Mouse (Mus musculus) forebrain, embryonic 15.5 days (tissue): Measurements from ENCODE around the gene Cspg5. TPM values are rescaled to one million over a fixed set of nuclear protein-coding genes. Genes with fewer than 3 reads are reported as not detected.

Source experiments
- ATAC-seq: fragments of 200-750 bp; cut with Nextera tagmentation; replicated peaks from 2 replicates; pipeline ENCODE4 v1.8.0; 2017; ENCODE audit warnings: mild to moderate bottlenecking, moderate TSS enrichment, moderate library complexity
- H3K27ac ChIP-seq: fragments of 300-500 bp; sonication (generic); replicated peaks from 2 replicates; pipeline ENCODE4 v1.5.1; 2015; ENCODE audit warnings: mild to moderate bottlenecking, inconsistent platforms
- H3K27me3 ChIP-seq: fragments of 300-500 bp; sonication (generic); 2 replicates; pipeline ENCODE4 v1.6.1; 2015; ENCODE audit warnings: inconsistent platforms
- H3K36me3 ChIP-seq: fragments of 300-500 bp; sonication (generic); 2 replicates; pipeline ENCODE4 v1.6.1; 2015; ENCODE audit warnings: mild to moderate bottlenecking, inconsistent platforms
- H3K4me1 ChIP-seq: fragments of 300-500 bp; sonication (generic); 2 replicates; pipeline ENCODE4 v1.6.1; 2015; ENCODE audit warnings: inconsistent platforms
- H3K4me2 ChIP-seq: fragments of 300-500 bp; sonication (generic); replicated peaks from 2 replicates; pipeline ENCODE4 v1.6.1; 2015; ENCODE audit warnings: mild to moderate bottlenecking, inconsistent platforms
- H3K4me3 ChIP-seq: fragments of 300-500 bp; sonication (generic); 2 replicates; pipeline ENCODE4 v1.5.1; 2015; ENCODE audit warnings: mild to moderate bottlenecking, inconsistent platforms
- H3K9ac ChIP-seq: fragments of 300-500 bp; sonication (generic); replicated peaks from 2 replicates; pipeline ENCODE4 v1.6.1; 2015; ENCODE audit warnings: mild to moderate bottlenecking, inconsistent platforms
- H3K9me3 ChIP-seq: fragments of 300-500 bp; sonication (generic); 2 replicates; pipeline ENCODE4 v1.6.1; 2016; ENCODE audit warnings: inconsistent platforms
- WGBS: fragments of 180-500 bp; shearing (Covaris S2); methylation state at CpG from one replicate; pipeline ENCODE4 v1.1.7; 2015; ENCODE audit warnings: mixed read lengths; 5-methylcytosine and 5-hydroxymethylcytosine counted together
- polyA plus RNA-seq: library from polyadenylated mRNA; unstranded; fragments of >200 nt; fragmentation: Nextera tagmentation; extraction: Ambion mirVana; gene quantifications from 2 replicates; pipeline ENCODE4 v1.2.1, GENCODE M21; 2015

Cspg5 gene
- polyA plus RNA-seq, 1 experiment from 2014 or later = 90.8 TPM

DNA sequence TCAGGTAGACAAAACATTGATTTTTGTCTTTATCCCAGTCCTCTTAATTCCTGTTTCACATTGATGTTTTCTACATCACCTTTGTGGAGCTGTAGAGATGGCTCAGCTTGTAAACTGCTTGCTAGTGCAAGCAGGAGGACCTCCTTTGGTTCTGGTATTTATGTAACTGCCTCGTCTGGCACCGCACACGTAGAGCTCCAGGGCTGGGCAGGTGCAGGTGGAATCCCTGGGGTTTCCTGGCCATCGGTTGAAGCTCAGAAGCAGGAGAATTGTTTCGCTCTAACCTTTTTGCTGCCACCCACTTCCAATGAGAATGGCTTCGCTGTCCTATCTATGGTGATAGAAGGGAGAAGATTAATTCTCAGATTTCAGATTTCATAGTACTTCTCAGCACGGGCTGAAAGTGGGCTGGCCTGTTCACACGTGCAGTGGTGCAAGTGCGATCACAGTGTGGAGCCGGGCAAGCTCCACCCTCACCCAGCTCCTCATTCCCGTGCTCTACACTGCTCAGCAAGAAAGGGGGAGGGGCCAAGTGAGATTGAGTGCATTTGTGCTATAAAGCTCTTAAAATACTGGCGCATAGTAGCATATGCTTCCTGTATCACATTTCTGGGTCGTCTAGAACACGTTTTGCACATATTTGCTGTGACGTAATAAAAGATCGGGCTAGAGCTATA, 13.1 kb upstream of the Cspg5 start:
- Histone ChIP-seq H3K9me3 (no peaks in the 10 kb centered on the region), H3K4me2 (no peak overlapping the region), H3K36me3 (peaks cover 71% of the 10 kb centered on the region), H3K27ac (no peak overlapping the region), H3K9ac (no peak overlapping the region), H3K27me3 (no peaks in the 10 kb centered on the region), H3K4me3 (no peak overlapping the region), H3K4me1 (no peaks in the 10 kb centered on the region)
- 87% methylated on average over 16 of the region's 16 CpGs for WGBS
- ATAC-seq = no peak

DNA sequence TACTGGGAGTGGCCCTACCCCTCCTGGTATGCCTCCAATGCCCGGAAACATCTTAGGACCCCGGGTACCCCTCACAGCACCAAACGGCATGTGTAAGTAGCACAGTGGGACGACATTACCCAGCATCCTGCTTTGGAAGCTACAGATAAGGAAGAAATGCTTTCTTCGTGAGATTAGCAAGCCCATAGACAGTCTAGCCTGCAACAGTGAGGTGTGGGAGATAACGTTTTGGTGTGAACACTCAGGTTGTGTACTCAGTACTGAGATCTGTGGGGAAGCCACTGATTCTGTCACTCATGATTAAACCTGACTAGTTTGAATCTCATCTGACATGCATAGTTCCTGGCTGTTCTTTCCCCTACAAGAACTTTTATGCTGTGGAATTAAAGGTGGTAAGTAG, 8.6 kb upstream of the Cspg5 start:
- H3K27ac ChIP-seq = no peak overlapping the region
- 96% methylated on average over 6 of the region's 6 CpGs for WGBS
- no peaks in the 10 kb centered on the region for H3K9me3 ChIP-seq
- ATAC-seq = no peak
- no peak overlapping the region for H3K9ac ChIP-seq
- H3K4me1 ChIP-seq = no peaks in the 10 kb centered on the region
- H3K36me3 ChIP-seq = peaks cover 82% of the 10 kb centered on the region
- H3K4me3 ChIP-seq = no peak overlapping the region
- H3K4me2 ChIP-seq = no peak overlapping the region
- no peaks in the 10 kb centered on the region for H3K27me3 ChIP-seq

DNA sequence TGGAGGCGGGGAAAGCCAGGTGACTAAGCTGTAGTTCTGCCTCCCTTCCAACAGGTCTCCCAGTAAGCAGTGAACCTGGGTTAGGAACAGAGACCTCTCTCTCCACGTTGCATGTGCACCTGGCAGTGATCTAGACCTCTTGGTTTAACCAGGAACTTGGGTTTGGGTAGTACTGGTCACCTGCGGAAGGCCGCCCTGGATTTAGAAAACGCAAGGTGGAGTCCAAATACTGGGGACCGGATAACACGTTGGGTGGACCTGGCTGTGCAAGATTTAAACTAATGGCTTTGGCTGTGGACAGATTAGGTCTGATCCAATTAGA, 945 bp downstream of the Cspg5 start:
- WGBS = 21% methylated on average over 7 of the region's 7 CpGs

DNA sequence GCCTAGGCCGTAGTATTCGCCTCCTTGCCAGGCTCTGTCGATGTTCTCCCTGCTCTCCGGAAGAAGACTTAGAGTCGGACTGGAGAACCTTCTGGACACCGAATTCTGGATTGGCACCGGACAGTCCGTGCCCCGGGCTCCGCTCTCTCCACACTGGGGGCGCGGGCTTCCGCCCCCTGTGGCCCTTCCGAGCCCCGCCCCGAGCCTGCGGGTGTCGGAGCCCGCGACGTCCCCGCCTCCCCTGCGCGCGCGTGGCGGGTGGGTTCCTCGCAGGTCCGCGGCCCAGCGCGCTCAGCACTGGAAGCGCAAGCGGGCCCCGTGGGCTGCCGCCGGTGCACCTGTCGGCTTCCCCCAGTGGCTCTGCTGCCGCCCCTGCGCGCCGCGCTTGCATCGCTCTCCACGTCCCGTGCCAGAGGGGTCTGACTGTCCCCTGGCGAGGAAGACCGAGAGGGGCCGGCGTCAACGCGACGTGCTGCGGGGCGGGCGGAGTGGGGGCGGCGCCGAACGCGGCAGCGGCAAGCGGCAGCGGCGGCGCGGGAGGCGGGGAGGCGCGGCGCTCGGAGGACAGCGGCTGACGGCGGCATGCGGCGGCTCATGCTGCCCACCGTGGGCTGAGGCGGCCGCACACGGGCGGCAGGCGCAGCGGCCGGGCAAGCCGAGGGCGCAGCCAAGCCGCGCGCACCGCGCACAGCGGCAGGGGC, 1.5 kb downstream of the Cspg5 start:
- Histone ChIP-seq H3K9me3 (no peaks in the 10 kb centered on the region), H3K27me3 (no peaks in the 10 kb centered on the region), H3K27ac (peak overlapping the region; percentile 88), H3K4me3 (peak overlapping the region; percentile 62), H3K9ac (peak overlapping the region; percentile 65), H3K36me3 (peaks cover 10% of the 10 kb centered on the region; the same call in 1 of the 2 replicates), H3K4me1 (peaks cover 38% of the 10 kb centered on the region), H3K4me2 (peak overlapping the region; percentile 95)
- ATAC-seq = peak; percentile 64
- WGBS = 1% methylated on average over 77 of the region's 93 CpGs

More for the DNA sequence above, 945 bp downstream of the Cspg5 start:
- Histone ChIP-seq H3K4me2 (peak overlapping the region; percentile 95), H3K36me3 (peaks cover 13% of the 10 kb centered on the region; the same call in 1 of the 2 replicates), H3K9ac (peak overlapping the region; percentile 65), H3K4me3 (peak overlapping the region; percentile 62), H3K4me1 (peaks cover 33% of the 10 kb centered on the region), H3K27ac (peak overlapping the region; percentile 88), H3K9me3 (no peaks in the 10 kb centered on the region), H3K27me3 (no peaks in the 10 kb centered on the region)
- no peak; the same call in 1 of the 2 replicates for ATAC-seq

DNA sequence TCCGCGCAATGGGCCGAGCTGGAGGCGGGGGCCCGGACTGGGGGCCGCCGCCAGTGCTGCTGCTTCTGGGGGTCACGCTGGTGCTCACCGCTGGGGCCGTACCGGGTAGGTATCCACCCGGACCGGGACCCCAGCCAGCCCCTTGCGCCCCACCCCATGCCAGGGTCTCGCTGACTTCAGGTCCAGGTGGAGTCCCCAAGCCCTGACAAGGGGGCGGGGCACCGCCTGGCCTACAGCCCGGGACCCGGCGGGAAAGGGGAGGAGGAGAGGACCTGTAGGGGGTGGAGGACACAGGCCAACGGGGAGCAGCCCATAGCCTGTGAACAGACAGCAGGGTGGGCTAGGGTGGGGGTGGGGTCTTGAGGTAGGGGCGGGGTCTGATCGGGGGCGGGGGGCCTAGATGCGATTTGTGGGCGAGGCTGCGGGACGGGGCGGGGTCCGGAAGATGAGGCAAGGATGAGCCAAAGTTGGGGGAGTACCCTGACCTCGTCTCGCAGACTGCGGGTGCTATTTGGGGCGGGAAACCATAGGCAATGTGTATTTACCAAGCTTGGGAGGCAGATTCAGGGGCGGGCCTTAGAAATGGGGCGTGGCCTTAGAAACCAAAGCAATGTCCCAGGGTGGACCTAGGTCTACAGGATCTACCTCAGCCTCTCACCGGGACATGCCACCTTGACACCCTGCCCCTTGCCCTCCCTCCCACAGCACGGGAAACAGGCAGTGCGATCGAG, 2.2 kb downstream of the Cspg5 start:
- peak overlapping the region; percentile 95 for H3K4me2 ChIP-seq
- H3K27me3 ChIP-seq = no peaks in the 10 kb centered on the region
- H3K36me3 ChIP-seq = peaks cover 8% of the 10 kb centered on the region; the same call in 1 of the 2 replicates
- H3K9me3 ChIP-seq = no peaks in the 10 kb centered on the region
- H3K4me3 ChIP-seq = peak overlapping the region; percentile 62
- ATAC-seq = peak; percentile 66
- H3K27ac ChIP-seq = peak overlapping the region; percentile 88
- WGBS = 2% methylated on average over 40 of the region's 40 CpGs
- peak overlapping the region; percentile 65 for H3K9ac ChIP-seq
- peaks cover 45% of the 10 kb centered on the region for H3K4me1 ChIP-seq

DNA sequence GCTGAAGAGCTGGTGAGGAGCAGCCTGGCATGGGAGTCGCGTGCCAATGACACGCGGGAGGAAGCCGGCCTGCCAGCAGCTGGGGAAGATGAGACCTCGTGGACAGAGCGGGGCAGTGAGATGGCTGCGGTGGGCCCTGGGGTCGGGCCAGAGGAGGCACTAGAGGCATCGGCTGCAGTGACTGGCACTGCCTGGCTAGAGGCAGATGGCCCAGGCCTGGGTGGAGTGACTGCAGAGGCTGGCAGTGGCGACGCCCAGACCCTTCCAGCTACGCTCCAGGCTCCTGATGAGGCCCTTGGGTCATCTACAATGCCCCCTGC, 2.7 kb downstream of the Cspg5 start:
- Histone ChIP-seq H3K4me3 (peak overlapping the region; percentile 62), H3K4me2 (peak overlapping the region; percentile 95), H3K9ac (peak overlapping the region; percentile 65; the same call in 1 of the 2 replicates), H3K36me3 (peaks cover 4% of the 10 kb centered on the region; the same call in 1 of the 2 replicates), H3K27ac (peak overlapping the region; percentile 88), H3K4me1 (peaks cover 50% of the 10 kb centered on the region), H3K27me3 (no peaks in the 10 kb centered on the region), H3K9me3 (no peaks in the 10 kb centered on the region)
- WGBS = 37% methylated on average over 13 of the region's 13 CpGs
- no peak; the same call in 1 of the 2 replicates for ATAC-seq

DNA sequence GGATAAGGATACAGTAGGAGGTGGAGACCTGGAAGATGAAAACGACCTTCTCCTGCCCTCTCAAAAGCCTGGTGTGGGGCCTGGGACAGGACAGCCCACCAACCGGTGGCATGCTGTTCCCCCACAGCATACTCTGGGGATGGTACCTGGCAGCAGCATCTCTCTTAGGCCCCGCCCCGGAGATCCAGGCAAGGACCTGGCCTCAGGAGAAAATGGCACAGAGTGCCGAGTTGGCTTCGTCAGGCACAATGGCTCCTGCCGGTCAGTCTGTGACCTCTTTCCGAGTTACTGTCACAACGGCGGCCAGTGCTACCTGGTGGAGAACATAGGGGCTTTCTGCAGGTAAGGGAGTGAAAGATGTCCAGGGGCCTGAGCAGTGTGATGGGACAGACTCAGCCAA, 3.5 kb downstream of the Cspg5 start:
- H3K9ac ChIP-seq = no peak overlapping the region
- no peak overlapping the region for H3K27ac ChIP-seq
- WGBS = 86% methylated on average over 10 of the region's 10 CpGs
- no peak overlapping the region for H3K4me3 ChIP-seq
- no peaks in the 10 kb centered on the region for H3K27me3 ChIP-seq
- 0 out of 2 replicates have a peak, but pooled peaks cover 5% of the 10 kb centered on the region for H3K36me3 ChIP-seq
- peaks cover 52% of the 10 kb centered on the region for H3K4me1 ChIP-seq
- no peaks in the 10 kb centered on the region for H3K9me3 ChIP-seq
- no peak for ATAC-seq
- H3K4me2 ChIP-seq = peak overlapping the region; percentile 95; the same call in 1 of the 2 replicates

DNA sequence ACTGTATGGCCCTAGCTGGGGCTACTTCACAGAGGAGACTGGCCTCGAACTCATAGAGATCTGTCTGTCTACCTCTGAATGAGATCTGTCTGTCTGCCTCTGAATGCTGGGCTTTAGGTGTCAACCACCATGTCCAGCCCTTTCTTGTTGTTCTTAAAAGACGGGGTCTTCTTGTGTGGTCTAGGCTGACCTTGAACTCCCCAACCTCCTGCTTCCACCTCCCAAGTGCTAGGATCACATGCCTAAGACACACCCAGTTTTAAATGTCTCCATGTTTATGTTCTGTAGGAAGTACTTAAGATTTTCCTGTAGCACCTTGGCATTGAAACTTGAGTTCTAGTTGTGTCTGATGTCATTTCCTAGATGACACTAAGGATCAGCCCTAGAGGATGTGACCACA, 5.3 kb downstream of the Cspg5 start:
- Histone ChIP-seq H3K4me2 (no peak overlapping the region), H3K9ac (no peak overlapping the region), H3K9me3 (no peaks in the 10 kb centered on the region), H3K27ac (peak overlapping the region; percentile 89), H3K36me3 (0 out of 2 replicates have a peak, but pooled peaks cover 2% of the 10 kb centered on the region), H3K4me1 (peaks cover 52% of the 10 kb centered on the region), H3K27me3 (no peaks in the 10 kb centered on the region), H3K4me3 (no peak overlapping the region)
- WGBS = 76% methylated on average over 2 of the region's 2 CpGs
- ATAC-seq = no peak

DNA sequence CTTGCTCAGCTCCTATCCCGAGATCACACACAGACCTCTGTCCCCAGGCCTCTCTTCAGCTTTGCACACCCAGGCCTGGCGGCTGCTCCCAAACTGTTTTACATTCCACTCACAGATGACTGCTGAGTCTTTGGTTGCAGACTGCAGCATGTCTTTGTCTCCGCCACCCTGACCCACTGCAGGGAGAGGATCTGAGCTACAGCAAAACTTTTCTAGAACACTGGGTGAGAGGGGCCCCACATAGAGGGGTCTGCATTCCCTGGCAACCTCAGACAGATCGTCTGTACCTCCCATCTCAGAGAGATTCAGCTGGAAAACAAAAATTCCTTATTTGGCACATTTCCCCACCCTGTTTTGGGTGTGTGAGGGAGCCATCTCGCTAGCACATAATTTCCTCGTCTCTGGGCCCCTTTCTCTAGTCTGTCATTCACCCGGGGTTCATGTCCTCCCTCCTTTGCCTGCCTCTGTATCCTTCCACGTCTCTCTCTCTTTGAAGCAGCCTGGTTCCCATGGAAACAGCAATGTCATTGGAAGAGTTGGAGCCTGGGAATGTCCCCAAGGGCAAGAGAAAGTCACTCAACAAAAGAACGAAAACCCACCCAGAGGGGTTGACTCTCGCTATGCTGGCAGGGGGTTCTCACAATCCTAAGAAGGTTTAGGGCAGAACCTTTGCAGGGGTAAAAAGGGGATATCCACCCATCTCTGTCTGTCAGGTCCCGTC, 6.4 kb downstream of the Cspg5 start:
- no peak overlapping the region; the same call in 1 of the 2 replicates for H3K4me3 ChIP-seq
- no peaks in the 10 kb centered on the region for H3K27me3 ChIP-seq
- no peaks in the 10 kb centered on the region for H3K9me3 ChIP-seq
- ATAC-seq = peak; percentile 77
- H3K27ac ChIP-seq = peak overlapping the region; percentile 89
- H3K4me2 ChIP-seq = peak overlapping the region; percentile 36
- peaks cover 47% of the 10 kb centered on the region for H3K4me1 ChIP-seq
- whole genome bisulfite sequencing = 1% methylated on average over 11 of the region's 11 CpGs
- peak overlapping the region; percentile 20 for H3K9ac ChIP-seq
- H3K36me3 ChIP-seq = 0 out of 2 replicates have a peak, but pooled peaks cover 2% of the 10 kb centered on the region

DNA sequence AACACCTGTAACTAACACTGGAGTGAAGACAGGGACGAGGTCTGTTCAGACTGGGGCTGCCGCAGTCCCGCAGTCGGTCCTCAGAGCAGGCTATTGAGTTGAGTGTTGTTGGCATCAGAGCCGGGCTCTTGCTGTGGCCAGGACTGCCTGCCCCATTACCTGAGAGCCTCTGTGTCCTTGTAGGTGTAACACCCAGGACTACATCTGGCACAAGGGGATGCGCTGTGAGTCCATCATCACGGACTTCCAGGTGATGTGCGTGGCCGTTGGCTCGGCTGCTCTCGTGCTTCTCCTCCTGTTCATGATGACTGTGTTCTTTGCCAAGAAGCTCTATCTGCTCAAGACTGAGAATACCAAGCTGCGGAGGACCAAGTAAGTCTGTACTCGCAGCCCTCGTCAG, 7.2 kb downstream of the Cspg5 start:
- H3K9ac ChIP-seq = no peak overlapping the region
- peak overlapping the region; percentile 36 for H3K4me2 ChIP-seq
- 70% methylated on average over 14 of the region's 14 CpGs for WGBS

DNA sequence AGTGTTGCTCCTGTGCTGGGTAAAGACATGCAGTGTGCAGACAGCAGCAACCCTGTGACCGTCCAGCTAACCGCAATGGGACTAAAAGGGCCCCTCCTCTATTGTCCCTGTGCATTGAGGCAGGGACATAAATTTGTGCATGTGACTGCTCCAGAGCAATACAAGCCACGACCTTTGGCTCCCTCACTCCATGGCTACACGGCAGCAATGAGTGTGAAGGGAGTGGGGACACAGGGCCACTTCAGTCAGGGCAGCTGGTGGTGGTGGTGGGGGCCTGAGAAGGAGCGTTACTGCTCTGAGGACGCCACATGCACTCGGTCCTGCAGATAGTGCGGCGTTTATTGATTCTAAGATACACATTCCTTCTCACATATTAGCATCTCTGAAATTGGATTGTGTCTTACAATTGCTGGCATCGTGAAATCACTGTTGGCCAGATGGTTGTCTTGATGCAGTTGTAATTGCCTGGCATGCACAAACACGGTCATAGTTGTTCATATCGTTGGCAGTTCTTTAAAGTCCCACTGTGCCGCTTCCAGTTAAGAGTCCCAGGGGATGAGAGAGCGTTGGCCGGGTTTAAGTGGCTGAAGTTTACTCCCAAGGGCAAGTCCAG, 11.9 kb downstream of the Cspg5 start:
- H3K27ac ChIP-seq = peak overlapping the region; percentile 67
- peak; percentile 72 for ATAC-seq

More for the DNA sequence above, 7.2 kb downstream of the Cspg5 start:
- Histone ChIP-seq H3K27me3 (no peaks in the 10 kb centered on the region), H3K4me3 (no peak overlapping the region), H3K9me3 (no peaks in the 10 kb centered on the region), H3K36me3 (0 out of 2 replicates have a peak, but pooled peaks cover 2% of the 10 kb centered on the region), H3K4me1 (peaks cover 55% of the 10 kb centered on the region), H3K27ac (peak overlapping the region; percentile 89)
- ATAC-seq = no peak

More for the DNA sequence above, 11.9 kb downstream of the Cspg5 start:
- WGBS = 28% methylated on average over 15 of the region's 15 CpGs
- H3K9ac ChIP-seq = no peak overlapping the region
- no peaks in the 10 kb centered on the region for H3K27me3 ChIP-seq
- H3K36me3 ChIP-seq = peaks cover 4% of the 10 kb centered on the region
- H3K9me3 ChIP-seq = no peaks in the 10 kb centered on the region
- no peak overlapping the region for H3K4me3 ChIP-seq
- H3K4me1 ChIP-seq = peaks cover 26% of the 10 kb centered on the region
- H3K4me2 ChIP-seq = no peak overlapping the region
